Mouse (Mus musculus): ENCODE measurements around the gene Fhod1. TPM values are rescaled to one million over a fixed set of nuclear protein-coding genes. Genes with fewer than 3 reads are reported as not detected.

Fhod1 gene
- polyA plus RNA-seq, 1 experiment: 78.6 TPM

GRCm38 (mm10) chr8:105350186-105350585 is 2.4 kb upstream of the Fhod1 start:
- Histone ChIP-seq H3K4me3 (replicated peaks) (no peak overlapping the region), H3K9me3 (no peaks in the 10 kb centered on the region), H3K36me3 (replicated peaks; ENCODE audit: low read length) (peaks cover 3% of the 10 kb centered on the region), H3K4me1 (peaks cover 60% of the 10 kb centered on the region), H3K27me3 (replicated peaks) (peaks cover 38% of the 10 kb centered on the region)
- TF ChIP-seq GATA1 (IDR thresholded peaks at IDR 0.05; ENCODE audit: borderline replicate concordance, low read length): no peak
- no peak for TF ChIP-seq FLI1 (IDR thresholded peaks at IDR 0.05; ENCODE audit: low read length)

DNA sequence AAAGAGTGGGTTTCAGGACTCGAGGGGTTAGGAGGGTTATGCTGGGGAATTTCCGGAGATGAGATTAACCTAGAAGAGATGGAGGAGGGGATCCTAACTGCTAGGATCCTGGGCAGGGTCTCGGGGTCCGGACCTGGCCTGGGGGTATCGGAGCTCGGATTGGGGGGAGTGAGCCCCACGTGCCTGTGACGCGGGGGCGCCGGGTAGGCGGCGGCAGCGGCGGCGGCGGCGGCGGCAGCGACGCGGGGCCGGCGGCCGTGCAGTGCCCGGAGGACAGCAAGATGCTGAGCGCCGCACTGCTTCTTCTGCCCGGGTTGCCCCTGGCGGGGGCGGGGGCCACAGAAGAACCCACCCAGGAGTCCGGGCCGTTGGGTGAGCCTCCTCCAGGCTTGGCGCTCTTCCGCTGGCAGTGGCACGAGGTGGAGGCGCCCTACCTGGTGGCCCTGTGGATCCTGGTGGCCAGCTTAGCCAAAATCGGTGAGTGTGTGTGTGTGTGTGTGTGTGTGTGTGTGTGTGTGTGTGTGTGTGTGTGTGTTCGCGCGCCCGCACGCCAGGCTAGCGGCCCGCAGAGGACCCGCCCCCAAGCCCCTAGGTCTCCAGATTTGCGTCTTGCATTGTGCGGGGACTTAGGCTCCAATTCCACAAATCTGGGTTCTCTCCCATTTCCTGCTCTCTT is 1.5 kb upstream of the Fhod1 start:
- peaks cover 61% of the 10 kb centered on the region for H3K4me1 ChIP-seq

DNA sequence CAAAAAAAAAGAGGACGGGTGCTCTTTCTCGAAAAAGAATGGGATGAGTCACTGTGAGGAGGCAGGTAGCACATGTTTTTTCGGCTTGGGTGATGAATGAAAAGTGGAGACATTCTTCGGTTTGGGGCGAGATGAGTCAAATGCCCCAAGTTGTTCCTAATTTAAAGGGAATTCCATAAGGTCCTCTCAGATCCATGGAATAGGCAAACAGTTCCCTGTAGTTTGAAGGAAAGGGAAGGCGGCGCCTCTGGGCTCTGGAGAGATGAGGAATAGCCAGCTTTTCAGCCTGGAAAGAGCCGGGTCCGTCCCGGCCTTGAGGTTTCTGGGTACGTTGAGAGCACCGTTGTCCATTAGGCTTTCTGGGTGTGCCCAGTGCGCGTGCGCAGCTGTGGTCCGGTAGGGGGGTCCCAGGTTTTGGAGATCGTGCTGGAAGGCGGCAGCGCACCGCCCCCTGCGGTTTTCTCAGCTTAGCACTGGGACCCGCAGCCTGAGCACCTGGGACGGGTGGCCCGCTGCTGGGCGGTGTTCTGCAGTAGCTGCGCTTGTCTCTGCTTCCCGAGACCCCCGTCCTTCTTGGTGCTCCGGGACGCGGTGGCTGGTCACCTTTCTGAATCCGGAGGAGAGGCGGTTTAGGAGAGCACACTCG is 820 bp upstream of the Fhod1 start, which contains the start of gene Slc9a5:
TSS of gene Slc9a5 (plus strand) at position 394 of the 646 bp plus-strand sequence.
- no peaks in the 10 kb centered on the region for H3K9me3 ChIP-seq
- H3K36me3 ChIP-seq (replicated peaks; ENCODE audit: low read length): peaks cover 15% of the 10 kb centered on the region
- peak within 1 kb of the TSS; percentile 98 for H3K4me3 ChIP-seq (replicated peaks)
- H3K4me1 ChIP-seq: peaks cover 64% of the 10 kb centered on the region
- TF ChIP-seq GATA1 (IDR thresholded peaks at IDR 0.05; ENCODE audit: borderline replicate concordance, low read length) (no peak), FLI1 (IDR thresholded peaks at IDR 0.05; ENCODE audit: low read length) (no peak)
- H3K27me3 ChIP-seq (replicated peaks): peaks cover 35% of the 10 kb centered on the region

More for the DNA sequence above, 1.5 kb upstream of the Fhod1 start:
- Histone ChIP-seq H3K27me3 (replicated peaks) (peaks cover 38% of the 10 kb centered on the region), H3K36me3 (replicated peaks; ENCODE audit: low read length) (peaks cover 10% of the 10 kb centered on the region), H3K4me3 (replicated peaks) (peak overlapping the region; percentile 98), H3K9me3 (no peaks in the 10 kb centered on the region)
- TF ChIP-seq GATA1 (IDR thresholded peaks at IDR 0.05; ENCODE audit: borderline replicate concordance, low read length) (no peak), FLI1 (IDR thresholded peaks at IDR 0.05; ENCODE audit: low read length) (no peak)

GRCm38 (mm10) chr8:105346611-105347427 is 934 bp downstream of the Fhod1 start:
- no peaks in the 10 kb centered on the region for H3K9me3 ChIP-seq
- TF ChIP-seq GATA1 (IDR thresholded peaks at IDR 0.05; ENCODE audit: borderline replicate concordance, low read length): no peak
- no peak for TF ChIP-seq FLI1 (IDR thresholded peaks at IDR 0.05; ENCODE audit: low read length)
- H3K36me3 ChIP-seq (replicated peaks; ENCODE audit: low read length): peaks cover 29% of the 10 kb centered on the region
- H3K4me3 ChIP-seq (replicated peaks): peak overlapping the region; percentile 98
- peaks cover 76% of the 10 kb centered on the region for H3K4me1 ChIP-seq
- peaks cover 33% of the 10 kb centered on the region for H3K27me3 ChIP-seq (replicated peaks)

DNA sequence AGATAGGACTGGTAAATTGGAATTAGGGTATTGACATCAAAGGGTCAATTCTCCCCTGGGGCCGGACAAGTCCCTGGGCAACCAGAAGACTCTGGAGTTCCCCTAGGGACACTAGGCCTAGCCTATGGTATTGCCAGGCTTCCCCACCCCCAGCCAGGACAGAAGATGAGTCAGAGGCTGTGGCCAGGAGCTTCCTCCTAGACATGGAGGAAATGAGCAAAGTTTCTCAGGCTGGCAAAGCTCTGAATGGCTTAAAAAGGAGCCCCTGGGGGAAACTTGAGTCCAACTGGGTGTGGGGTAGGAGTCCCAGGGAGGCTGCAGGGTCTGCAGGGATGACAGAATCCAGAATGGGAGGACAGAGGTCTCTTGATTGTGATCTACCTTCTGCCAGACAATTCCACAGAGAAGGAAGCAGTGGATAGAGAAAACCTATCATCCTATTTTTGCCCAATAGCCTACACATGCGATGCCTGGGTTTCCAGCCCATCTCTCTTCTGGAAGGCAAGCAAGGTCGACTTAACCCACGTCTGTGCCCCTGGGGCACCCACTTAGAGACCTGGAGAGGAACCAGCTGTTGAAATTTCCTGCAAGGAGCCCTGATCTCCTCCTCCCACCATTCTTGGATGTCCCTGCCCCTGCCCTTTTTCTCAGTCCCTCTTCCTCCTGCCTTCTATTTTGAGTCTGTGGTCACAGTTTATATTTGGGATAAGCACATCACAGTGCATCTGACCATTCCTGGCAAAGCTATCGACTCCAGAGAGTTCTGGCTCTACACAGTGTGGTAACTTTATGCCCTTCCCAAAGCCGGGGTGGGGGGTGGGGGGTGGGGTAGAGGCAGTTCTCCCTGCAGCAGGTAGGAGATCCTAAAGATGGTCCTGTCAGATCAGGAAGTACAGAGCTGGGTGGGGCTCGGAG is 2.4 kb downstream of the Fhod1 start:
- Histone ChIP-seq H3K27me3 (replicated peaks) (peaks cover 20% of the 10 kb centered on the region), H3K36me3 (replicated peaks; ENCODE audit: low read length) (peaks cover 43% of the 10 kb centered on the region), H3K4me3 (replicated peaks) (peak overlapping the region; percentile 98), H3K9me3 (no peaks in the 10 kb centered on the region), H3K4me1 (peaks cover 88% of the 10 kb centered on the region)
- TF ChIP-seq FLI1 (IDR thresholded peaks at IDR 0.05; ENCODE audit: low read length) (no peak), GATA1 (IDR thresholded peaks at IDR 0.05; ENCODE audit: borderline replicate concordance, low read length) (no peak)

- Histone ChIP-seq H3K27me3 (replicated peaks) (peaks cover 6% of the 10 kb centered on the region), H3K4me3 (replicated peaks) (peak overlapping the region; percentile 98), H3K36me3 (replicated peaks; ENCODE audit: low read length) (peaks cover 54% of the 10 kb centered on the region), H3K4me1 (peaks cover 88% of the 10 kb centered on the region), H3K9me3 (no peaks in the 10 kb centered on the region)
- no peak for TF ChIP-seq FLI1 (IDR thresholded peaks at IDR 0.05; ENCODE audit: low read length)
- no peak for TF ChIP-seq GATA1 (IDR thresholded peaks at IDR 0.05; ENCODE audit: borderline replicate concordance, low read length)
Measured at GRCm38 (mm10) chr8:105343791-105344574, 3.8 kb downstream of the Fhod1 start.

DNA sequence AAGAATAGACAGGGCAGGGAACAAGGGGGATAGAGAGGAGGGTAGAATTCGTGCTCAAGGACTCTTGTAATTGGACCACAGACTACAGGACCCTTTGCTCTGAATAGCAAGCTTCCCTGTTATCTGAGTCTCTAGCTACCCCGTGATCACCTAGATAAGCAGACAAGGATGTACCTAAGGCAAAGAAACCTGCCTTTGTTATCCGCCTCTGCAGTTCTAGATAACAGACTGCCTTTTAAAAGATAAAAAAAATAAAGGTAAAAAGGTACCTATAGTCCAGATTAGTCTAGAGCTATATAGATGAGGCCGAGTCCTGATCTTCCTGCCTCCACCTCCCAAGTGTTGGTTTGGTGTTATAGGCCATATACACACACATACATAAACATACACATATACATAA is 5.0 kb downstream of the Fhod1 start:
- Histone ChIP-seq H3K4me3 (replicated peaks) (peak overlapping the region; percentile 80), H3K27me3 (replicated peaks) (no peaks in the 10 kb centered on the region), H3K36me3 (replicated peaks; ENCODE audit: low read length) (peaks cover 66% of the 10 kb centered on the region), H3K9me3 (no peaks in the 10 kb centered on the region), H3K4me1 (peaks cover 91% of the 10 kb centered on the region)
- TF ChIP-seq FLI1 (IDR thresholded peaks at IDR 0.05; ENCODE audit: low read length) (no peak), GATA1 (IDR thresholded peaks at IDR 0.05; ENCODE audit: borderline replicate concordance, low read length) (no peak)

GRCm38 (mm10) chr8:105341399-105341798 is 6.4 kb downstream of the Fhod1 start:
- TF ChIP-seq GATA1 (IDR thresholded peaks at IDR 0.05; ENCODE audit: borderline replicate concordance, low read length): no peak
- TF ChIP-seq FLI1 (IDR thresholded peaks at IDR 0.05; ENCODE audit: low read length): no peak
- Histone ChIP-seq H3K27me3 (replicated peaks) (no peaks in the 10 kb centered on the region), H3K4me3 (replicated peaks) (peak overlapping the region; percentile 76), H3K9me3 (no peaks in the 10 kb centered on the region), H3K36me3 (replicated peaks; ENCODE audit: low read length) (peaks cover 79% of the 10 kb centered on the region), H3K4me1 (peaks cover 100% of the 10 kb centered on the region)
